Mouse (Mus musculus): ENCODE measurements around the gene Ydjc. TPM values are rescaled to one million over a fixed set of nuclear protein-coding genes. Genes with fewer than 3 reads are reported as not detected.
"Not testable (repeated sequence)": the region's sequence is repeated elsewhere in the genome, so short reads cannot be mapped to it uniquely, and the experiment has no call there.

Ydjc gene
- polyA plus RNA-seq, 1 experiment from 2014 or later = 18.5 TPM

DNA sequence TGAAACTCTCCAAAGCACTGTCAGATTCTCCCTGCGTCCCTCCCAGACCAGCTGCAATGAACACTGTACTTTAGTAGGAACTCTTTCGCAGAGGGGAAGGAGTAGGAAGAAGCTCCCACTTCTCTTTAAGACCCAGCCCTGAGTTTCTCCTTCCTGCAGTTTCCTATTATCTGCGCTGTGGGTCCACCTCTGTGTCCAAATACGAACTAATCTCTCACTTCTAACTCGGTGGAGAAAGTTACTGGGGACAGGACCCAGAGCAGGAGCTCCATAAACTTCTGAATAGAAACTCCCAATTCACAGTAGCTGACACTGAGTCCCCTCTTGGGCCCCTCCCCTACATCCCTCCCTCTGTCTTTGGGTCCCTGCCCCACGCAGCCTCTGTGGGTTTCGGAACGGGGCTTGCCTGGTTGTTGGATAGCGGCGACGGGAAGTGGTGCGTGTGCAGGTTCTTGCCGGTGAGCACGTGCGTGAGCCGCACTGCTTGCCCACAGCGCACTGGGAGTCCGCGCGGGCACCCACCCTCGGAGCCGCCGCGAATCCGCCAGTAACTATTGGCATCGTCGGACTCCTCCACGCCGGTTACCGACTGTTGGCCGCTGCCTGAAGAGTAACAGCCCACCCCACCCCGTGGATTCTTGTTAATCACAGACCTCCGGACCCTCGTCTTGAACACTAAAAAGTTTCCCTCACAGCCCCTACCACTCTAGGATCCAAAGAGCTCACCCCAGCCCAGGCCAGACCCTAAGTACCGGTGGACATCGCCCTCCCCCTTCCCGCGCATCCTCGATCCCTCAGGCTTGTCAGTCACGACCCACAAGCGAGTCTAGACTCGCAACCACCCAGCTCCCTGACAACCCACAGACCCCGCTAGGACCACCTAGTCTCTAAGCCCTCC, 13.0 kb upstream of the Ydjc start:
- H3K4me1 ChIP-seq = peaks cover 20% of the 10 kb centered on the region
- peaks cover 7% of the 10 kb centered on the region; the same call in 1 of the 2 replicates for H3K27me3 ChIP-seq (replicated peaks)
- H3K9me3 ChIP-seq (replicated peaks) = no peaks in the 10 kb centered on the region
- peak overlapping the region; percentile 78 for H3K9ac ChIP-seq
- 3% methylated on average over 43 of the region's 43 CpGs for WGBS (ENCODE audit: insufficient replicate concordance)
- no peak for ATAC-seq
- H3K36me3 ChIP-seq = peaks cover 6% of the 10 kb centered on the region; the same call in 1 of the 2 replicates
- H3K4me3 ChIP-seq = peak overlapping the region; percentile 70
- peak overlapping the region; percentile 59 for H3K27ac ChIP-seq
- peak overlapping the region; percentile 99 for H3K4me2 ChIP-seq

GRCm38 (mm10) chr16:17132089-17132905, 12.1 kb upstream of the Ydjc start, which contains the start of gene Sdf2l1:
Gene Sdf2l1 (minus strand): TSS chr16:17132383.
- H3K4me1 ChIP-seq = peaks cover 20% of the 10 kb centered on the region
- H3K4me2 ChIP-seq = peak within 1 kb of the TSS; percentile 99
- peaks cover 6% of the 10 kb centered on the region; the same call in 1 of the 2 replicates for H3K36me3 ChIP-seq
- H3K9me3 ChIP-seq (replicated peaks) = no peaks in the 10 kb centered on the region
- peak within 1 kb of the TSS; percentile 72 for H3K27ac ChIP-seq
- H3K9ac ChIP-seq = peak within 1 kb of the TSS; percentile 78
- peak; percentile 97 for ATAC-seq
- H3K4me3 ChIP-seq = peak within 1 kb of the TSS; percentile 70
- under 1% methylated on average over 47 of the region's 47 CpGs for WGBS (ENCODE audit: insufficient replicate concordance)
- H3K27me3 ChIP-seq (replicated peaks) = peaks cover 7% of the 10 kb centered on the region; the same call in 1 of the 2 replicates

DNA sequence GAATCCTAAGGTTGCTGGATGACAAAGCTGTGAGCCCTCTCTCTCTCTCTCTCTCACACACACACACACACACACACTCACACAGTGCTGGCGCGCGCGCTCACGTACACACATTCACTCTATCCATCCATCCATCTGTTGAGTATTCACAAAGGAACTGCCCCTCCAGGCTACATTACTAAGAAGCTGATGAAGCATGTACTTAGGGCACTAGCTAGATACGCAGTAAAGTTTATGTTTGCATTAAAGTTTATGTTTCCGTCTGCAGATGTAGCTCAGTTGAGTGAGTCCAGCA, 11.6 kb upstream of the Ydjc start:
- peak overlapping the region; percentile 72 for H3K9ac ChIP-seq
- 64% methylated on average over 7 of the region's 7 CpGs for WGBS (ENCODE audit: insufficient replicate concordance)
- no peak for ATAC-seq

GRCm38 (mm10) chr16:17137355-17137754, 7.1 kb upstream of the Ydjc start:
- Histone ChIP-seq H3K4me2 (no peak overlapping the region), H3K4me3 (no peak overlapping the region), H3K9me3 (replicated peaks) (no peaks in the 10 kb centered on the region), H3K36me3 (no peaks in the 10 kb centered on the region), H3K27me3 (replicated peaks) (peaks cover 11% of the 10 kb centered on the region), H3K9ac (no peak overlapping the region), H3K4me1 (peaks cover 11% of the 10 kb centered on the region), H3K27ac (no peak overlapping the region)
- no peak for ATAC-seq
- WGBS (ENCODE audit: insufficient replicate concordance) = 75% methylated on average over 15 of the region's 15 CpGs

More for the DNA sequence above, 11.6 kb upstream of the Ydjc start:
- peak overlapping the region; percentile 99 for H3K4me2 ChIP-seq
- peak overlapping the region; percentile 72; the same call in 1 of the 2 replicates for H3K27ac ChIP-seq
- H3K4me1 ChIP-seq = peaks cover 20% of the 10 kb centered on the region
- H3K9me3 ChIP-seq (replicated peaks) = no peaks in the 10 kb centered on the region
- H3K36me3 ChIP-seq = peaks cover 6% of the 10 kb centered on the region; the same call in 1 of the 2 replicates
- H3K4me3 ChIP-seq = peak overlapping the region; percentile 70
- H3K27me3 ChIP-seq (replicated peaks) = peaks cover 7% of the 10 kb centered on the region; the same call in 1 of the 2 replicates

DNA sequence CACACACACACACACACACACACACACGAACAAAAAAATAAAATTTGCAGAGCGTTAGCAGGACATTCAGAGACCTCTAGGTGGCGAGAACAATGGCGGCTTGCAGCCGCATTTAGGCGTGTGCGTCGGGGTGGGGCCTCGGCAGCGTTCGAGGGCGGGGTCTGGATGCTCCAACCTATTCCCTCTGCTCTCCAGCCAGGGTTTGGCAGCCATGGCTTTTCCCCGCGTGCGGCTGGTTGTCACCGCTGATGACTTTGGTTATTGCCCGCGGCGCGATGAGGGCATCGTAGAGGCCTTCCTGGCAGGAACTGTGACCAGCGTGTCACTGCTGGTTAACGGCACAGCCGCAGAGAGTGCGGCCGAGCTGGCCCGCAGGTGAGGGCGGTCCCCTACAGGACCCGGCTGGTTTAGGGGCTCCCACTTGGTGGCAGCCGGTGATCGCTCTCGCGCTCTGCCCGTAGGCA, 2.4 kb downstream of the Ydjc start, which contains the start of gene Ccdc116:
TSS of gene Ccdc116 (minus strand) at position 458 of the 464 bp plus-strand sequence.
- H3K9ac ChIP-seq = peak within 1 kb of the TSS; percentile 71
- H3K27me3 ChIP-seq (replicated peaks) = no peaks in the 10 kb centered on the region
- no peaks in the 10 kb centered on the region for H3K9me3 ChIP-seq (replicated peaks)
- peaks cover 22% of the 10 kb centered on the region for H3K4me1 ChIP-seq
- ATAC-seq = peak; percentile 80
- H3K4me2 ChIP-seq = peak within 1 kb of the TSS; percentile 99
- under 1% methylated on average over 34 of the region's 34 CpGs for WGBS (ENCODE audit: insufficient replicate concordance)
- peaks cover 11% of the 10 kb centered on the region for H3K36me3 ChIP-seq
- H3K27ac ChIP-seq = peak within 1 kb of the TSS; percentile 49; the same call in 1 of the 2 replicates
- peak within 1 kb of the TSS; percentile 69 for H3K4me3 ChIP-seq

DNA sequence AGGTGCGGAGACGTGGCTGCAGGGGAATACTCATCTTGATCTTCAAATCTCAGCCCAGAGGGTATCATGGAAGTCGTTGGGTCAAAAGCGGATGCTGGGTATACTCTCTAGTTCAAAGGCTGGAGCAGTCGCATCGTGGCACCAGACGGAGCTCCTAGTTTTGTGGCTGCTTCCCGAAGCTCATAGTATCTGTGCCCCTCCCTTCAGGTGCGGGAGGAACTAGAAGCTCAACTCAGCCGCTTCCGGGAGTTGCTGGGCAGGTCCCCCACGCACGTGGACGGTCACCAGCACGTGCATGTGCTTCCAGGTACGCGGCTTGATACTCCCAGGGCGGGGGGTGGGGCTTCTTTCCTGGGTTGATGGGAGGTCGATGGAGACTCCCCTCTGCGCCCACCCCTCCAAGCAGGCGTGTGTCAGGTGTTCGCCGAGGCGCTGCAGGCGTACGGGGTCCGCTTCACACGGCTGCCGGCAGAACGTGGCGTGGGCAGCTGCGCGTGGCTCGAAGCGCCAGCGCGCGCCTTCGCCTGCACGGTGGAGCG, 3.0 kb downstream of the Ydjc start:
- Histone ChIP-seq H3K4me3 (peak overlapping the region; percentile 69), H3K36me3 (peaks cover 18% of the 10 kb centered on the region), H3K9me3 (replicated peaks) (no peaks in the 10 kb centered on the region), H3K4me2 (peak overlapping the region; percentile 99), H3K27ac (peak overlapping the region; percentile 49; the same call in 1 of the 2 replicates), H3K4me1 (peaks cover 22% of the 10 kb centered on the region), H3K9ac (peak overlapping the region; percentile 71), H3K27me3 (replicated peaks) (no peaks in the 10 kb centered on the region)
- ATAC-seq = peak; percentile 23
- WGBS (ENCODE audit: insufficient replicate concordance) = 2% methylated on average over 41 of the region's 41 CpGs

DNA sequence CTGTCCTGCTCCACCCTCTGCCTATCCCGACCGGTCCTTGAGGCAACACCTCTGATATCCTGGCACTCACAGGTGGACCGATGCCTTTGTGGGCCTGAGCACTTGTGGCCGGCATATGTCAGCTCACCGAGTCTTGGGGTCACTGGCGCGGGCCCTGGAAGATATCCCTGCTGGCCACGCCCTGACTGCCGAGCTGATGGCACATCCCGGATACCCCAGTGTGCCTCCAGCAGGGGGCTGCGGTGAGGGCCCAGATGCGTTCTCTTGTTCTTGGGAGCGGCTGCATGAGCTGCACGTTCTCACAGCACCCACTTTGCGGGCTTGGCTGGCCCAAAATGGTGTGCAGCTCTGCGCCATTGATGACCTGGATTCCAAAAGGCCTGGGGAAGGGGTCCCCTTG, 3.7 kb downstream of the Ydjc start:
- Histone ChIP-seq H3K9ac (peak overlapping the region; percentile 71), H3K36me3 (peaks cover 24% of the 10 kb centered on the region), H3K27me3 (replicated peaks) (no peaks in the 10 kb centered on the region), H3K4me1 (peaks cover 22% of the 10 kb centered on the region), H3K9me3 (replicated peaks) (no peaks in the 10 kb centered on the region), H3K4me2 (peak overlapping the region; percentile 99), H3K4me3 (peak overlapping the region; percentile 69), H3K27ac (peak overlapping the region; percentile 41; the same call in 1 of the 2 replicates)
- peak; percentile 51 for ATAC-seq
- 4% methylated on average over 16 of the region's 16 CpGs for WGBS (ENCODE audit: insufficient replicate concordance)

- Histone ChIP-seq H3K36me3 (peaks cover 47% of the 10 kb centered on the region), H3K4me2 (no peak overlapping the region), H3K4me3 (no peak overlapping the region), H3K4me1 (peaks cover 22% of the 10 kb centered on the region), H3K9me3 (replicated peaks) (no peaks in the 10 kb centered on the region), H3K9ac (no peak overlapping the region), H3K27me3 (replicated peaks) (no peaks in the 10 kb centered on the region), H3K27ac (no peak overlapping the region)
- 71% methylated on average over 7 of the region's 7 CpGs for WGBS (ENCODE audit: insufficient replicate concordance)
- no peak for ATAC-seq
Observed at GRCm38 (mm10) chr16:17150520-17151258, 6.3 kb downstream of the Ydjc start.

GRCm38 (mm10) chr16:17151874-17152273, 7.5 kb downstream of the Ydjc start:
- Histone ChIP-seq H3K27ac (no peak overlapping the region), H3K9ac (no peak overlapping the region), H3K27me3 (replicated peaks) (no peaks in the 10 kb centered on the region), H3K4me1 (peaks cover 19% of the 10 kb centered on the region), H3K36me3 (peaks cover 59% of the 10 kb centered on the region), H3K4me2 (no peak overlapping the region), H3K9me3 (replicated peaks) (no peaks in the 10 kb centered on the region), H3K4me3 (no peak overlapping the region)
- no peak for ATAC-seq
- WGBS (ENCODE audit: insufficient replicate concordance) = 82% methylated on average over 4 of the region's 4 CpGs

GRCm38 (mm10) chr16:17154346-17154745, 9.9 kb downstream of the Ydjc start:
- Histone ChIP-seq H3K9me3 (replicated peaks) (no peaks in the 10 kb centered on the region), H3K27ac (no peak overlapping the region), H3K4me1 (no peaks in the 10 kb centered on the region), H3K9ac (no peak overlapping the region), H3K4me2 (no peak overlapping the region), H3K36me3 (peaks cover 83% of the 10 kb centered on the region), H3K27me3 (replicated peaks) (no peaks in the 10 kb centered on the region), H3K4me3 (no peak overlapping the region)
- 82% methylated on average over 2 of the region's 2 CpGs for WGBS (ENCODE audit: insufficient replicate concordance)
- no peak for ATAC-seq

DNA sequence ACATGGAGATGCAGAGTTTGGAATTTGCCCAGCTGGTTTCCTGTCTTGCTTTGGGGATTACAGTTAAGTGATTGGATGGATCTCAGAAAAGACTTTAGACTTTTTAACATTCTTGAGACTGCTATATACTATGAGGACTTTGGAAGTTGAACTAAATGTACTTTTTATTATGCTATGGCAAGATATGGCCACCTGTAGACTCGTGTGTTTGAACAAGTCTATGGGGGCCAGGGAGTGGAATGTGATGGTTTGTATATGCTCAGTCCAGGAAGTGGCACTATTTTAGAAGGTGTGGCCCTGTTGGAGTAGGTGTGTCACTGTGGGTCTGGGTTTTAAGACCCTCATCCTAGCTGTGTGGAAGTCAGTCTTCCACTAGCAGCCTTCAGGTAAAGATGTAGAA, 21.1 kb downstream of the Ydjc start:
- not testable (repeated sequence) for H3K4me2 ChIP-seq; H3K27ac ChIP-seq; ATAC-seq; H3K4me3 ChIP-seq; H3K9ac ChIP-seq; H3K27me3 ChIP-seq (replicated peaks); H3K9me3 ChIP-seq (replicated peaks); H3K4me1 ChIP-seq
- peaks cover 76% of the 10 kb centered on the region for H3K36me3 ChIP-seq
- WGBS (ENCODE audit: insufficient replicate concordance) = 71% methylated on average over 1 of the region's 1 CpGs

Measured in liver, embryonic 12.5 days (tissue).